Mouse (Mus musculus) neural tube, embryonic 12.5 days (tissue): ENCODE data around the gene Prss30. TPM values are rescaled to one million over a fixed set of nuclear protein-coding genes. Genes with fewer than 3 reads are reported as not detected.

Experiments
- ATAC-seq: fragments of 200-750 bp; cut with Nextera tagmentation; 2 replicates; pipeline ENCODE4 v1.8.0; 2017; ENCODE audit warnings: low read depth, mild to moderate bottlenecking, moderate TSS enrichment, moderate library complexity; ENCODE audit not compliant: low FRiP score
- H3K27ac ChIP-seq: fragments of 300-500 bp; sonication (generic); 2 replicates; pipeline ENCODE4 v1.5.1; 2016
- H3K27me3 ChIP-seq: fragments of 300-500 bp; sonication (generic); replicated peaks from 2 replicates; pipeline ENCODE4 v1.6.1; 2016; ENCODE audit warnings: mild to moderate bottlenecking
- H3K36me3 ChIP-seq: fragments of 300-500 bp; sonication (generic); 2 replicates; pipeline ENCODE4 v1.6.1; 2016; ENCODE audit warnings: mild to moderate bottlenecking
- H3K4me1 ChIP-seq: fragments of 300-500 bp; sonication (generic); 2 replicates; pipeline ENCODE4 v1.6.1; 2016
- H3K4me2 ChIP-seq: fragments of 300-500 bp; sonication (generic); replicated peaks from 2 replicates; pipeline ENCODE4 v1.6.1; 2016; ENCODE audit warnings: mild to moderate bottlenecking
- H3K4me3 ChIP-seq: fragments of 300-500 bp; sonication (generic); 2 replicates; pipeline ENCODE4 v1.5.1; 2016
- H3K9ac ChIP-seq: fragments of 300-500 bp; sonication (generic); 2 replicates; pipeline ENCODE4 v1.6.1; 2016; ENCODE audit warnings: mild to moderate bottlenecking
- H3K9me3 ChIP-seq: fragments of 300-500 bp; sonication (generic); 2 replicates; pipeline ENCODE4 v1.6.1; 2016; ENCODE audit warnings: mild to moderate bottlenecking
- WGBS: fragments of 180-500 bp; shearing (Covaris S2); methylation state at CpG from one replicate; pipeline ENCODE4 v1.1.7; 2016; 5-methylcytosine and 5-hydroxymethylcytosine counted together
- microRNA-seq: library from miRNA; unstranded; fragments of <30 nt; microRNA quantifications from one replicate; pipeline ENCODE4, GENCODE M21; 2017
- polyA plus RNA-seq: library from polyadenylated mRNA; unstranded; fragments of >200 nt; fragmentation: Nextera tagmentation; extraction: Ambion mirVana; gene quantifications from 2 replicates; pipeline ENCODE4 v1.2.1, GENCODE M21; 2016

Gene Prss30
- polyA plus RNA-seq, 1 experiment from 2014 or later, result not detected

DNA sequence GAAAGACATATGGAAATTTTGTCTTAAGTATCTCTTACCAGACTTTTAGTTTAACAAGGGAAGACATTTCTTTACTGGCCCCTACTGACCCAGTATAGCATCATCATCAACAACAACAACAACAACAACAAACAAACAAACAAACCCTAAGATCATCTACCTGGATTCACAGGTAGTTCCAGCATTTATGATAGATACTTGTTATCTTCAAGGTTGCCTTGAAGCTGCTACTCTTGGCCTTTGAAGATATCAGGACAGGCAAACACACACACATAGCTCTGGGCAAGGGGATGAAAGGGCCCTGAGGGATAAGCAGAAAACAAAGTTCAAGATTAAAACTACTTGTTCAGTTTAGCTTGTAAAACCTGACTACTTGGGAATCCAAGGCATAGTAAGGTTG is 39.0 kb downstream of the Prss30 start, which contains the start of gene Sbp:
TSS of gene Sbp (plus strand) at position 301 of the 400 bp plus-strand sequence.
- H3K27ac ChIP-seq, result no peak within 1 kb of the TSS
- H3K9ac ChIP-seq, result no peak within 1 kb of the TSS
- no peak for ATAC-seq
- H3K36me3 ChIP-seq, result no peaks in the 10 kb centered on the region
- H3K4me1 ChIP-seq, result no peaks in the 10 kb centered on the region
- no peak within 1 kb of the TSS for H3K4me3 ChIP-seq
- no peaks in the 10 kb centered on the region for H3K27me3 ChIP-seq
- no peaks in the 10 kb centered on the region for H3K9me3 ChIP-seq
- no peak within 1 kb of the TSS for H3K4me2 ChIP-seq

DNA sequence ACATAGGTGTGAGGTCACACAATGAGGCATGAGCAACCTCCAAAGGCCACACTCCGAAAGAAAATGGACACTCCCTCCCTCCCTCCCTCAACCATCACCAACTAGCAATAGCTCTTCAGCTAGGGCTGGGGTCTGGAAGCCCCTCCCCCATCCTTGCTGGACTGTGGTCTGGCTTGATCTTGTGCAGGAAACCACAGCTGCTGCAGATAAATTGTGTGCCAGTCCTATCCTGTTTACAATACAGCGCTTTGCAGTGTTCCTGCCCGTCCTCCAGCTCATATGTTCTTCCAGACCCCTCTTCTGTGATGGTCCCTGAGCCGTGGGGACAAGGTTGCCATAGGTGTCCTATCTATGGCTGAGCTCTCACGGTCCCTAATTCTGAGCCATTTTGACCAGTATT is 49.2 kb downstream of the Prss30 start:
- 86% methylated on average over 5 of the region's 5 CpGs for WGBS
- Histone ChIP-seq H3K27ac (no peak overlapping the region), H3K27me3 (no peaks in the 10 kb centered on the region), H3K9ac (no peak overlapping the region), H3K4me3 (no peak overlapping the region), H3K36me3 (no peaks in the 10 kb centered on the region), H3K4me1 (no peaks in the 10 kb centered on the region), H3K9me3 (no peaks in the 10 kb centered on the region), H3K4me2 (no peak overlapping the region)
- no peak for ATAC-seq

DNA sequence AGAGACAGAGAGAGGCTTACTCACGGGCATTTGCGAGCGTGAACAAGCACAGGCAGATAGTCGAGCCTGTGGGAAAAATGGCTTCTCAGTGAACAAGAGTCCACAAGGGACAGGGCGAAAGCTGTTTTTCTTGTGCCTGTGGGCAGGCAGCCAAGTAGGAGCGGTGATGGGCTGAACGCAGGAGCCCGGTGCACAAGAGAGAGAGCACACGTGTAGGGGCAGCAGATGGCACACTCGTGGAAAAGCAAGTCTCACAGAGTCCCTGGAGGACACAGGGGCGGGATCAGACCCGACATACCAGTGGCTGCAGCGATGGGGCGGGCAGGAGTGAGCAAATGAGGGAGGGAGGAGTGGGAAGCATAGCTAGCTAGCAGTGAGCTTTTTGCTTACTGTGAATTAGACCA is 55.3 kb downstream of the Prss30 start:
- Histone ChIP-seq H3K9me3 (no peaks in the 10 kb centered on the region), H3K4me1 (peaks cover 8% of the 10 kb centered on the region), H3K27ac (peak overlapping the region; percentile 71), H3K4me2 (peak overlapping the region; percentile 65), H3K36me3 (no peaks in the 10 kb centered on the region), H3K27me3 (no peaks in the 10 kb centered on the region), H3K9ac (peak overlapping the region; percentile 39), H3K4me3 (peak overlapping the region; percentile 43)
- WGBS, result under 1% methylated on average over 14 of the region's 14 CpGs
- peak; percentile 94 for ATAC-seq

DNA sequence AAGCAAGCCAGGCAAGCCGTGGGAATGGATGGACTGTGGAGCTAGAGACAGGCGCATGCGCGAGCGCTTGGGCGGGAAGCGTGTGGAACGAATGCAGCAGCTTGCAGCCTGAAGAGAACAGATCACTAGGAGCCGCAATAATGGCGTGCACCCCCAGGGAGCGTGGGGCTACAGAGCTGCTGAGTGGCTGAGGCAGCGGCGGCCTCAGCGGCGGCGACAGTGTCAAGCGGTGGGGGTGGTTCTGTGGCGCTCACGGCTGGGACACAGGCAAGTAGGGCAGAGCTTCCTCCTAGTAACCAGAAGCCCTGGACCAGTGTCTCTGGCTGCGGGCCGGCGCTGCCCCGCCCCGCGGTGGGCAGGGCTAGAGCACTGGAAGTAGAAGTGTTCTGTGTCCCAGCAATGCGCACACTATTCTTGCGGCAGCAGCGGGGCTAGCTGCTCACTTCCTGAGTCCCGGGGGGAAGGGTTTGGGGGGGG is 55.8 kb downstream of the Prss30 start:
- WGBS, result under 1% methylated on average over 29 of the region's 29 CpGs
- Histone ChIP-seq H3K36me3 (no peaks in the 10 kb centered on the region), H3K9me3 (no peaks in the 10 kb centered on the region), H3K4me3 (peak overlapping the region; percentile 43), H3K27me3 (no peaks in the 10 kb centered on the region), H3K27ac (peak overlapping the region; percentile 71), H3K4me2 (peak overlapping the region; percentile 65), H3K9ac (peak overlapping the region; percentile 39), H3K4me1 (peaks cover 8% of the 10 kb centered on the region)
- ATAC-seq, result peak; percentile 97

Small RNAs within 50 kb of the gene (microRNA-seq; reads per million reads assigned to microRNA genes)
- gene Gm27700, result not detected

Other genes with a start within 250 kb of the Prss30 start
- gene Paqr4, start 239.7 kb downstream of the Prss30 start, polyA plus RNA-seq, result 41.7 and 41.8 TPM in 2 replicates
- 5.8 and 6.1 TPM in 2 replicates for gene Kremen2, start 234.7 kb downstream of the Prss30 start, polyA plus RNA-seq
- 234 and 241 TPM in 2 replicates for gene Flywch1, start 209.0 kb downstream of the Prss30 start, polyA plus RNA-seq
- 47.0 and 47.5 TPM in 2 replicates for gene Flywch2, start 194.5 kb downstream of the Prss30 start, polyA plus RNA-seq
- 617 and 693 TPM in 2 replicates for gene Srrm2, start 190.0 kb downstream of the Prss30 start, polyA plus RNA-seq
- 1,078 and 1,213 TPM in 2 replicates for gene Elob, start 151.4 kb downstream of the Prss30 start, polyA plus RNA-seq
- gene Prss33, start 144.5 kb downstream of the Prss30 start, polyA plus RNA-seq, result not detected in 2 replicates
- gene Prss32, start 136.7 kb downstream of the Prss30 start, polyA plus RNA-seq, result not detected in 2 replicates
- 1.2 and 1.7 TPM in 2 replicates for gene Prss41, start 136.4 kb downstream of the Prss30 start, polyA plus RNA-seq
- not detected in 2 replicates for gene Prss21, start 112.5 kb downstream of the Prss30 start, polyA plus RNA-seq
- not detected in 2 replicates for gene Dcpp1, start 99.7 kb downstream of the Prss30 start, polyA plus RNA-seq
- not detected in 2 replicates for gene Dcpp2, start 99.7 kb downstream of the Prss30 start, polyA plus RNA-seq
- not detected in 2 replicates for gene Dcpp3, start 63.1 kb downstream of the Prss30 start, polyA plus RNA-seq
- gene Sbp, start 38.9 kb downstream of the Prss30 start, polyA plus RNA-seq, result not detected in 2 replicates
- gene Sbpl, start 25.3 kb downstream of the Prss30 start, polyA plus RNA-seq, result not detected in 2 replicates
- gene Prss22, start 17.5 kb upstream of the Prss30 start, polyA plus RNA-seq, result 0.24 TPM in 1 of 2 replicates, not detected in the other
- gene Prss27, start 57.6 kb upstream of the Prss30 start, polyA plus RNA-seq, result 0.15 and 0.35 TPM in 2 replicates
- 99.4 and 99.6 TPM in 2 replicates for gene Kctd5, start 92.9 kb upstream of the Prss30 start, polyA plus RNA-seq
- 53.4 and 58.4 TPM in 2 replicates for gene Pdpk1, start 170.4 kb upstream of the Prss30 start, polyA plus RNA-seq
- gene Amdhd2, start 183.2 kb upstream of the Prss30 start, polyA plus RNA-seq, result 36.0 and 41.2 TPM in 2 replicates
- gene Atp6v0c, start 189.1 kb upstream of the Prss30 start, polyA plus RNA-seq, result 671 and 684 TPM in 2 replicates
- 12.4 and 13.0 TPM in 2 replicates for gene Tbc1d24, start 225.0 kb upstream of the Prss30 start, polyA plus RNA-seq
- 9.0 and 10.6 TPM in 2 replicates for gene Ntn3, start 229.0 kb upstream of the Prss30 start, polyA plus RNA-seq
- 13.5 and 14.2 TPM in 2 replicates for gene Tedc2, start 240.3 kb upstream of the Prss30 start, polyA plus RNA-seq